Mouse (Mus musculus) left cerebral cortex, adult 11 months (tissue): ENCODE data around the gene Ccdc173.

Experiments
- DNase-seq: peaks from one replicate; pipeline ENCODE4 v3.0.0; 2022; ENCODE audit warnings: low spot score

Ccdc173 gene

DNA sequence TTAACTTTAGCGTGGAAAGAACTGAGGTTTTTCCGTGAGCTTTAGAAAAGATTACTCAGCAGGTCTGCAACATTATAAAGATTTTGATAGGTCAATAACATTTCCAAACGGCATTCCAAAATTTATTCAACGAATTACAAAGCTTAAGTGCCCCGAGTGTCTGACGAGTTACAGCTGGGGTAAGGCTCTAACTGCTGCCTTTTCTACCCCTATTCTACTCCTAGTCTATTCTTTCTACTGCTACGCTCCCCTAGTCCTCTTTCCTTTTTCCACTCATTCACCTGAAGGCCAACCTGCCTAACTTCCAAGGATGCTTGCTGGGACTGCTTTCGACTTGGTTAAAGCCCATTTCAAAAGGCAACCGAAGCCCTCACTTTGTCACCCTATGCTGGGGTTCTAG is 401 bp downstream of the Ccdc173 start:
- DNase-seq = no peak

DNA sequence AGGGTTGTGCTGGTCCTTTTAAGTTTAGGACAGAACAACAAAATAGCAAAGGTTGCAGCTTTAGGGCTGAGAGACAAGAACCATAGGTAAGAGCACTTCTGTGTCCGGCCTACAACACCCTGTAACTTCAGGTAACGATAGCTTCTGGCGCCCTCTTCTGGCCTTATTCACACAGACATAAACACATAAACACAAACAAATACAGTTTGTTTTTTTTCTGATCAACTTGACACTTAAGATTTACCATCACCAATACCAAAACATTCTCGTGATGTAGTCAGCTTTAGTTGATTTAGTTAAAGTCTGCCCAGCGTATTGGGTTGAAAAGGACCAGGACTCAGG is 10.6 kb downstream of the Ccdc173 start:
- DNase-seq = no peak

GRCm38 (mm10) chr2:69777985-69778835 is 11.2 kb downstream of the Ccdc173 start:
- DNase-seq = no peak

DNA sequence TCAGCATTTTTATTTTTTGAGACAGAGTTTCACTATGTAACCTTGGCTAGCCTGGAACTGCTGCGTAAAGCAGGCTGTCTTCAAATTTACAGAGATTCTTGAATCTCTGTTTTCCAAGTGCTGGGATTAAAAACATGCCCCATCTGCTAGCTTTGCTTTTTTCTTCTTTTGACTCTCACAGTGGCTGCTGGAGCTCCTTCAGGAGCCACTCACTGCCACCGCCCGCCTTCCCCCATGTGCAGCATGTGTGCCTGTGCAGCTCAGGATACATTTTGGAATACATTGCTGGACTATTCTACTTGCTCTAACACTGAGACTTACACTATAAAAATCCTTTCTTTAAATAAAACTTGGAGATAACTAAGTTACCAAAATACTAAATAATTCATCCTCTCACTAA is 16.0 kb downstream of the Ccdc173 start:
- no peak for DNase-seq

DNA sequence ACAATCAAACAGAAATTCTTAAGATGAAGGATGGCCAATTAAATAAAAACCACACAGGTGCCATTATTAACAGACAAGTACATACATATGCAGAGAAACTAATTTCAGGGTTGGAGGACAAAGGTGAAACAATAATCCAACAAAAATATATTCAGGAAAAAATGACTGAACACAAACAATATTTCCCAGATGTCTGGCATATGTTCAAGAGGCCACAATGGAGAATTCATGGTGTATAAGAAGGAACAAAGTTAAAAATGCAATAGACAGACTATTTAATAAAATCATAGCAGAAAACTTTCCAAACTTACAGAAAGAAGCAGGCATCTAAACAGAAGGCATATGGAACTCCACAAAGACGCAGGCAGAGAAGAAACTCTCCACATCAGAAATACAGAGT is 24.7 kb downstream of the Ccdc173 start:
- no peak for DNase-seq

DNA sequence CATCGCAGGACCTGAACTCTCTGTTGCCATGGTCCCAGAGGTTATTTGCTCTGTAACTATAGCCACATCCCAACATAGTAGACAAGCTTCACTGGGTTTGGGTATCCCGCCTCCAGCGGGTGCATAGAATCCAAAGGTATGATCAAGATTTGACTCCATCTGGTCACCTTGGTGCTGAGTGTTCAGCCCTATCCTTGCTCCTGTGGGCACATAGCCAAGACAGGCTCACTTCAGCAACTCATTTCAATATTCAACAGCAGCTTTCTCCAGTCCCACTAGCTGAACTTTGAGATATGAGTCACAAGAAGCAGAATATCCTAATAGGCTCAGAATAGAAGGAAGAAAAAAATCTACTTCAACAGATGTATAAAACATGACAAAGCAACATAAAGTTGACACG is 26.0 kb downstream of the Ccdc173 start:
- no peak for DNase-seq

DNA sequence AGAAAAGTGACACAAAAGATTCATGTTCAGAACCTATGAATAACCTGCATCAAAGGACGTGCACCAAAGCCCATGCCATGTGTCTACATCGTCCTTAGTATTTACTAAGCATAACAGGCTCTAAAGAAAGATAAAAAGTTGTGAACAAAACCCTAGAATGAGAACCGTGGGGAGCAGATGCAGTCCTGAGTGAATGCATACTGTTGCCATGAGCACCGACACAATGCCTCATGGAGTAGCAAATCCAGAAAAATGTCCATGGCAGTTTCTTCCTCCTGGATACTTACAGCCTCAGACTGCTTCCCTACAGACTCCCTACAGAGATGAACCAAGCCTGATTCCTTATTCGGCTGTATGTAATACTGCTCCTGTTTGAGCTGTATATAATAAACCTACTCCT is 28.4 kb downstream of the Ccdc173 start:
- no peak for DNase-seq

- DNase-seq = no peak
Measured at GRCm38 (mm10) chr2:69745091-69745490, 44.3 kb downstream of the Ccdc173 start.

- DNase-seq = no peak
Measured at GRCm38 (mm10) chr2:69723519-69723825, 65.9 kb downstream of the Ccdc173 start.

DNA sequence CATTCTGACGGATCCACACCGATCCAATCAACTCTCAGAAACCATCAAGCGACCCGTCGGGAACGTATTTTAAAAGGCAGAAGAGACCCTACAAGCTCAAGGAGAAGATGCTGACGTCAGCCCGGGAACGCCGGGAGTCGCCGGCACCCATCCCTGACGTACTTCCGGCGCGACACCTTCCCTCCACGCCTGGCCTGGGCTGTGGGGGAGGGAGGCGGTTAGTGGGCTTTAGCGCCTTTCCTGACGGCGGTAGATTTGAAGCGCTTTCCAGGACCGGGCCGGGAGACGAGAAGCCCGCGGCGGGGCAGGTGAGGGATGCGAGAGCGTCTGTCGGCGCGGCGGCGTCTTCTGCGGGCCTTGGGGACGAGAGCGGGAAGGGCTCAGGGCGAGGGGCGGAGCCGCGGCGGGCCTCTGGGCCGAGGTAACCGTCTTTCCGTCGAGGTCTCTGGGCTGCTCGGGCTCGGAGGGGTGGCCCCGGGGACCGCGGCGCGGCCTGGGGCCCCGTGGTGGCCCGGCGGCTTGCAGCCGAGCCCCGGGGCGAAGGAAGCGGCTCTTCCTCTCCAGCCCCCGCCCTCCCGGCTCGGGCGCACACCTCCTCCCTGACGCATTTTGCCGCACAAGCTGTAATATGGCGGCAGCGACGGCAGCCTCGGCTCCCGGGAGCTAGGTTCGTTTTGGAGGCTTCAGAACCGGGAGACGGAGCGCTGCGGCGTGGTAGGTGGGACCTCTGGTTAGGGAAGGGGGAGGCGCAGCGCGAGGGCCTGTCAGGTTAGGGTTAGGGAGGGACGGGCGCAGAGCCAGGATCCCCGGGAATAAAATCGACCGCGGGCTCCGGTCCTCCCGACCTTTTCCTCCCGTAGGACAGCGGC is 66.5 kb downstream of the Ccdc173 start:
- peak; percentile 86 for DNase-seq

GRCm38 (mm10) chr2:69722273-69722649 is 67.1 kb downstream of the Ccdc173 start, which contains the start of gene Ppig:
Gene Ppig, plus strand, starts transcription at chr2:69722545.
- no peak for DNase-seq

GRCm38 (mm10) chr2:69719121-69719520 is 70.3 kb downstream of the Ccdc173 start:
- DNase-seq = no peak

- no peak for DNase-seq
Measured at GRCm38 (mm10) chr2:69716483-69716882, 72.9 kb downstream of the Ccdc173 start.

GRCm38 (mm10) chr2:69714126-69714525 is 75.2 kb downstream of the Ccdc173 start:
- no peak for DNase-seq

DNA sequence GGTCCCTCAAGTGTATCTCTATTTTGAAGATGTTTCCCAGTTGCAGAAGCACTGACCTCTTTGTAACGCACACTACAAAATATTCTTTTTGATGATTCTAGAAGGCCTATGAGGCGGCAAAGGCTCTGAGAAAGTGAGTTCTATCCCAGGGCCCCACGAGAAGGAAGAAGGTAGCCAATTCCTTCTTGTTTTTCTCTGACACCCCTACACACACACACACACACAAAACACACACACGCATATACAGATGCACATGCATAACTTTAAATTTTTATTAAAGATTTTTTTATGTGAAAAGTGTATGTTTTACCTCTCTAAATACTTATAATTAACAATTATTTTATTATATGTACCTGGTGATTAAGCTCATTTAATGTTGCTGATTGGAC is 75.8 kb downstream of the Ccdc173 start:
- no peak for DNase-seq

DNA sequence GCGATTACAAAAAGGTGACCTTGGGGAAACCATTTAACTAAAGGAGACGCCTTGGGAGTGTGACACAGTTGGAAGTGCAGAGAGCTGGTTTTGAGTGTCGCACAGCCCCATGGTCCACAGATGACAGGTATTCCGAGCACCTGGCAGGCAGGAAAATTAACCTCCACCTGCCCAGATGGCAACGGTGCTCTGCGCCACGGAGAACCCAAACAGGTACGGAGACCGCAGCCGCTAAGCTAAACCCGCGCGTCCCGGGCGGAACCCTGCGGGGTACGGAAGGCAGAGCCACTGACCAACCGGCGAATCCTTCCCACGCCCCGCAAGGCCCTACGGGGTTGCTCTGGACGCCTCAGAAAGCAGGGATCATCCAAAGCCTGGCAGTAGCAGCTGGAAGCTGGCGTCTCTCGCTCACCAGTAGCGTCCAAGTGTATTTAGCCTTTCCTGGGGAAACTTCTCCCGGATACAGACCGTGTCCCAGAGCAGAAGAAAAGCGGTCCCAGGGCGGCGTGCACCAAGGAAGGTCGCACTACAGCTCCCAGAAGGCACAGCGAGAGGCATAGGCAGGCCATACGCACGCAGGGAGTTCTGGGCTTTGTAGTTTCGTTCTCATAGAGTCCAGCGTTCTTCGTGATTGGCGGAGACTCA is 76.3 kb downstream of the Ccdc173 start, which contains the start of gene Fastkd1:
Gene Fastkd1, minus strand, starts transcription at position 536 of the 645 bp plus-strand sequence.
- DNase-seq = peak; percentile 85

- DNase-seq = no peak
Measured at GRCm38 (mm10) chr2:69712171-69712570, 77.2 kb downstream of the Ccdc173 start.
